Mouse (Mus musculus): ENCODE data around the gene Sugct.

DNA sequence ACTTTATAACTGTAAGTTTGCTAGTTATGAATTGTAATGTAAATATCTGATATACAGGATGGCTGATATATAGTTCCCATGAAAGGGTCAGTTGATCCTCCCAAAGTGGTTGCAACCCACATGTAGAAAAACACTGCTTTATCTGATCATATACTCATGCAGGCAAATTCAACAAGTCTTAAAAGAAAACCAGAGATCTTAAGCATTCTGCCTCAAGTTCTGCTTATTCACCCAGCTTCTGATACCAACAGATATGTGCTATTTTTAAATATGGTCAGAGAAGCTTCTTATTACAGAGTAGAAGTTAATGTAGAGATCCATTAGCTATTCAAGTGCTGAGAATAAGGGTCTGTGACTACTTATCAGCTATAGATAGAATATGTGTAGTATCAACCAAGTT lies 6.0 kb upstream of the Sugct start:
- no peak for TF ChIP-seq CTCF (IDR thresholded peaks at IDR 0.05; ENCODE audit: control insufficient read depth, insufficient read depth, low read length)
- no peak for TF ChIP-seq POLR2A (IDR thresholded peaks at IDR 0.05; ENCODE audit: borderline replicate concordance, control insufficient read depth, low read depth, low read length)
